Mouse (Mus musculus) neural tube, embryonic 15.5 days (tissue): ENCODE data around the gene D11Wsu47e. TPM values are rescaled to one million over a fixed set of nuclear protein-coding genes. Genes with fewer than 3 reads are reported as not detected.

Experiments used
- ATAC-seq: fragments of 200-750 bp; cut with Nextera tagmentation; 2 replicates; pipeline ENCODE4 v1.8.0; 2017; ENCODE audit warnings: mild to moderate bottlenecking, moderate TSS enrichment, moderate library complexity; ENCODE audit not compliant: low FRiP score
- H3K27ac ChIP-seq: fragments of 300-500 bp; sonication (generic); replicated peaks from 2 replicates; pipeline ENCODE4 v1.5.1; 2015; ENCODE audit warnings: mild to moderate bottlenecking, inconsistent platforms
- H3K27me3 ChIP-seq: fragments of 300-500 bp; sonication (generic); replicated peaks from 2 replicates; pipeline ENCODE4 v1.6.1; 2015; ENCODE audit warnings: inconsistent platforms
- H3K36me3 ChIP-seq: fragments of 300-500 bp; sonication (generic); 2 replicates; pipeline ENCODE4 v1.6.1; 2015; ENCODE audit warnings: inconsistent platforms
- H3K4me1 ChIP-seq: fragments of 300-500 bp; sonication (generic); 2 replicates; pipeline ENCODE4 v1.6.1; 2015; ENCODE audit warnings: inconsistent platforms
- H3K4me2 ChIP-seq: fragments of 300-500 bp; sonication (generic); 2 replicates; pipeline ENCODE4 v1.6.1; 2015; ENCODE audit warnings: inconsistent platforms, mild to moderate bottlenecking, moderate library complexity
- H3K4me3 ChIP-seq: fragments of 300-500 bp; sonication (generic); replicated peaks from 2 replicates; pipeline ENCODE4 v1.5.1; 2015; ENCODE audit warnings: mild to moderate bottlenecking, inconsistent platforms
- H3K9ac ChIP-seq: fragments of 300-500 bp; sonication (generic); replicated peaks from 2 replicates; pipeline ENCODE4 v1.6.1; 2015; ENCODE audit warnings: mild to moderate bottlenecking, inconsistent platforms
- H3K9me3 ChIP-seq: fragments of 300-500 bp; sonication (generic); replicated peaks from 2 replicates; pipeline ENCODE4 v1.6.1; 2016; ENCODE audit warnings: inconsistent platforms
- WGBS: fragments of 180-500 bp; shearing (Covaris S2); methylation state at CpG from one replicate; pipeline ENCODE4 v1.1.7; 2015; ENCODE audit warnings: mixed read lengths; 5-methylcytosine and 5-hydroxymethylcytosine counted together
- polyA plus RNA-seq: library from polyadenylated mRNA; unstranded; fragments of >200 nt; fragmentation: Nextera tagmentation; extraction: Ambion mirVana; gene quantifications from 2 replicates; pipeline ENCODE4 v1.2.1, GENCODE M21; 2015

The D11Wsu47e gene
- polyA plus RNA-seq, 1 experiment from 2014 or later = 21.8 TPM

- H3K36me3 ChIP-seq = peaks cover 26% of the 10 kb centered on the region
- H3K4me1 ChIP-seq = peaks cover 51% of the 10 kb centered on the region
- ATAC-seq = no peak
- WGBS = 69% methylated on average over 14 of the region's 14 CpGs
- no peak overlapping the region for H3K4me2 ChIP-seq
- H3K27me3 ChIP-seq = no peaks in the 10 kb centered on the region
- 0 out of 2 replicates have a peak overlapping the region, but pooled peaks have one; percentile 56 for H3K27ac ChIP-seq
- H3K4me3 ChIP-seq = no peak overlapping the region
- H3K9me3 ChIP-seq = no peaks in the 10 kb centered on the region
- H3K9ac ChIP-seq = no peak overlapping the region
Observed at GRCm38 (mm10) chr11:113726994-113727888, 43.0 kb downstream of the D11Wsu47e start.

DNA sequence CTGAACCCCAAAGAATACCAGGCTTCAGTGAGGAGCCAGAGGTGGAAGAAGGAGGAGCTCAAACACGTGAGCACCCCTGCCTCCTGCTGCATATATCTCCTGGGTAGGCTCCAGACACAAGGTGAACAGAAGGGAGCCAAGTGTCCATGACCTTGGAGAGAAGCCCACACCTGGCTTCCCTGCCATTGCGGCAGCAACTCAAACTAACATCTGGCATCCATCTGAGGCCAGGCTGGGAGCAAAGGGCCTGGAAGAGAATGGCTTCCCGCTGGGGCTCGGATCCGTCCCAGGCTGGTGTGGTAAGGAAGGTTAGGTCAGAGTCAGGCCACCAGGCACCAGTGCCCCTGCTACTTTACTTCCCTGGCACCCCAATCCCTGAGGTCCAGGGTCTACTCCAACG lies 43.8 kb downstream of the D11Wsu47e start:
- H3K36me3 ChIP-seq = peaks cover 26% of the 10 kb centered on the region
- H3K27me3 ChIP-seq = no peaks in the 10 kb centered on the region
- H3K4me3 ChIP-seq = no peak overlapping the region
- no peak overlapping the region for H3K9ac ChIP-seq
- peaks cover 51% of the 10 kb centered on the region for H3K4me1 ChIP-seq
- H3K27ac ChIP-seq = no peak overlapping the region
- H3K4me2 ChIP-seq = no peak overlapping the region
- WGBS = 76% methylated on average over 6 of the region's 6 CpGs
- no peak for ATAC-seq
- no peaks in the 10 kb centered on the region for H3K9me3 ChIP-seq

- ATAC-seq = no peak
- peaks cover 26% of the 10 kb centered on the region for H3K36me3 ChIP-seq
- H3K4me2 ChIP-seq = no peak overlapping the region
- H3K9ac ChIP-seq = no peak overlapping the region
- 85% methylated on average over 21 of the region's 21 CpGs for WGBS
- peaks cover 63% of the 10 kb centered on the region for H3K4me1 ChIP-seq
- H3K27ac ChIP-seq = no peak overlapping the region
- no peak overlapping the region for H3K4me3 ChIP-seq
- no peaks in the 10 kb centered on the region for H3K9me3 ChIP-seq
- no peaks in the 10 kb centered on the region for H3K27me3 ChIP-seq
Observed at GRCm38 (mm10) chr11:113729239-113729638, 45.0 kb downstream of the D11Wsu47e start.

GRCm38 (mm10) chr11:113729917-113730316 lies 45.7 kb downstream of the D11Wsu47e start:
- Histone ChIP-seq H3K4me1 (peaks cover 66% of the 10 kb centered on the region), H3K27ac (no peak overlapping the region), H3K27me3 (no peaks in the 10 kb centered on the region), H3K36me3 (peaks cover 26% of the 10 kb centered on the region), H3K4me2 (no peak overlapping the region), H3K9me3 (no peaks in the 10 kb centered on the region), H3K4me3 (no peak overlapping the region), H3K9ac (no peak overlapping the region)
- 74% methylated on average over 8 of the region's 8 CpGs for WGBS
- ATAC-seq = no peak

GRCm38 (mm10) chr11:113730879-113731278 lies 46.7 kb downstream of the D11Wsu47e start:
- no peak for ATAC-seq
- no peak overlapping the region for H3K4me2 ChIP-seq
- WGBS = 88% methylated on average over 3 of the region's 3 CpGs
- no peak overlapping the region for H3K4me3 ChIP-seq
- no peaks in the 10 kb centered on the region for H3K27me3 ChIP-seq
- H3K9me3 ChIP-seq = no peaks in the 10 kb centered on the region
- peaks cover 57% of the 10 kb centered on the region for H3K4me1 ChIP-seq
- peaks cover 26% of the 10 kb centered on the region for H3K36me3 ChIP-seq
- H3K9ac ChIP-seq = no peak overlapping the region
- no peak overlapping the region for H3K27ac ChIP-seq

DNA sequence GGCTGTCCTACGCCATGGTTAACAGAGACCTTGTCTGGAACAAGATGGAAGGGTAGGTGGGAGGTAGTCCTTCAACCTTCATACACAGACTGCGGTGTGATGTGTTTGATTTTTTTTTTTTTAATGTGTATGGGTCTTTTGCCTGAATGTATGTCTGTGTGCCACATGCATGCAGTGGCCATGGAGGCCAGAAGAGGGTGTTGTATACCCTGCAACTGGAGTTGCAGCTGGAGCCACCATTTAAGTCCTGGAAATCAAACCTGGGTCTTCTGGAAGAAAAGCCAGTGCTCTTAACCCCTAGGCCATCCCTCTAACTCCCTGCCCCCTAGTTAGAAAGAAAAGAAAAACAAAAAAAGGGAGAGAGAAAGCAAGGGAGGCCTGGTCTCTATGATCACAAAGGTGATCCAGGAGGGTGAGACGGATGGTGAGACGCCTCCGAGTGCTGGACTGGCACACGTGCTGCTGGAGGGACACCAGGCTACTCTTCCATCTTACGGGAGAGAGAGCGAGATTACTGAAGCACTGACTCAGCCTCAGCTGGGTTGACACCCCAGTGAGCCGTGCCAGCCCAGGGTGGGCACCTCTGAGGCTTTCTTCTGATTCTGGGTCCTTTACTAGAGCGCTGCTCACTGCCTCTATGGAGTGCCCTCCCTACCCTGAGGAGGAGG lies 47.9 kb downstream of the D11Wsu47e start:
- Histone ChIP-seq H3K36me3 (peaks cover 23% of the 10 kb centered on the region), H3K9me3 (no peaks in the 10 kb centered on the region), H3K4me2 (no peak overlapping the region), H3K27me3 (no peaks in the 10 kb centered on the region), H3K4me3 (no peak overlapping the region), H3K27ac (no peak overlapping the region), H3K4me1 (peaks cover 60% of the 10 kb centered on the region), H3K9ac (no peak overlapping the region)
- WGBS = 92% methylated on average over 10 of the region's 10 CpGs
- no peak for ATAC-seq

DNA sequence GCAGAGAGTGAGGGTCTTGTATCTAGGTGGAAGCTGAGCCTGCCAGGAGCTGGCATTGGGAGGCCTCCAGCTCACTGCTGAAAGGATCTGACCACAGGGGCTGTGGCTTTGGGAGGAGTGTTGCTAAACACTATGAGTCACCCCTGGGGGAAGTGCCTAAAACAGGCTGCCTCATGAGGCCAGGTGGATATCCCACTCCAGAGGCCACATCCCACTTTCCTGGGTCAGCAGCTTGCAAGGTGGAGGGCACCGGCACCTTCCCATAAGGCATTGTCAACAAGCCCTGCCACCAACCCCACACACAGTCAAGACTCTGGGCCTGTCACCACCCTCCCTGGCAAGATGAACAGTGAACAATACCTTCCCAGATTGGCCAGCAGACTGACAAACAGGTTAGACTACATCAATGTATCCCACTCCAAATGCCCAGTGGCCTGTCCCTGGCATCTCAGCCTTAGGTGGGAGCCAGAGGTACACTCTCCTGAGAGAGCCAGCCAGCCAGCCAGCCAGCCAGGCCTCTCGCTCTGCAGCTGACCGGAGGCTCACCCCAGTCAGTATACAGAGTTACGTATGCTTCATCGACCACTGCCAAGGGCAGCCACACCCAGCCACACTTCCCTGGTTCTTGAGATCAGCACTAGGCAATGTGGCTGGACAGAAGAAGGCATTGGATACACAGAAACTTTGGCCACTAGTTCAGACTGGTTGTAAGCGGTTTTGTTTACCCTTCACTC lies 49.6 kb downstream of the D11Wsu47e start:
- 41% methylated on average over 6 of the region's 6 CpGs for WGBS

GRCm38 (mm10) chr11:113735151-113735550 lies 50.9 kb downstream of the D11Wsu47e start:
- peaks cover 55% of the 10 kb centered on the region for H3K4me1 ChIP-seq

More for the DNA sequence above, 49.6 kb downstream of the D11Wsu47e start:
- no peaks in the 10 kb centered on the region for H3K9me3 ChIP-seq
- no peak overlapping the region for H3K9ac ChIP-seq
- H3K4me1 ChIP-seq = peaks cover 56% of the 10 kb centered on the region
- H3K27ac ChIP-seq = no peak overlapping the region
- H3K4me3 ChIP-seq = no peak overlapping the region
- H3K4me2 ChIP-seq = no peak overlapping the region
- ATAC-seq = 0 out of 2 replicates have a peak, but pooled peaks have one; percentile 16
- H3K27me3 ChIP-seq = no peaks in the 10 kb centered on the region
- peaks cover 6% of the 10 kb centered on the region for H3K36me3 ChIP-seq

DNA sequence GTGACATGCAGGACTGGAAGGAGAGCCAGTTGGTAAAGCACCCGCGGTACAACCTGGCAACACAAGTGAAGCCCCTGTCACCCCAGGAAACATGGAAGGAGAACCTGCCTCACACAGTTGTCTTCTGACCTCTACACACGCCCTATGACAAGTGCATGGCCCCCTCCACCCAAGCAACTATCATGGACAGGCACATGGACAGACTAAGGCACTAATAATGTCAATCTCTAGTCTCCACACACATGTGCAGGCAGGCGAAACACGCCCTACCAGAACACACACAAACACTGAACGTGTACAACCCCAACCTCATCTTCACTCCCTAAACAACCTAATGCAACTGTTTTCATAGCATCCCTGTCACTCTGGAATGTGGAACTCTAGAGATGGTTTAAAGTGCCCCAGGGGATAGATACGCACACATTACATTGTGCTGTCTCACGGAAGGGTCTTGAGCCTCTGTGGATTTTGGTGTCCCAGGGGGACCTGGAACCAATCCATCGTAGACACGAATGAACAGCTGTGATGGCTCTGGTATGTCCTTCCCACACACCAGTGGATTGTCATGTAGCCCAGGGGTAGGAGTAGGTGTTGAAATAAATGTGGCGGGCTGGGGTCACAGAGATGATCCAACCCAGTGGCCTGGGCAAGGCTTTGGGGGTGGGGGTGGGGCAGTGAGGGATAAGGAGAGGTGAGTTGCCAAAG lies 52.8 kb downstream of the D11Wsu47e start:
- Histone ChIP-seq H3K9me3 (no peaks in the 10 kb centered on the region), H3K4me2 (no peak overlapping the region), H3K36me3 (no peaks in the 10 kb centered on the region), H3K4me1 (peaks cover 49% of the 10 kb centered on the region), H3K27ac (no peak overlapping the region), H3K4me3 (no peak overlapping the region), H3K27me3 (no peaks in the 10 kb centered on the region), H3K9ac (no peak overlapping the region)
- WGBS = 65% methylated on average over 11 of the region's 11 CpGs
- ATAC-seq = no peak

More at GRCm38 (mm10) chr11:113735151-113735550, 50.9 kb downstream of the D11Wsu47e start:
- no peaks in the 10 kb centered on the region for H3K9me3 ChIP-seq
- H3K27ac ChIP-seq = no peak overlapping the region
- no peaks in the 10 kb centered on the region for H3K27me3 ChIP-seq
- no peak overlapping the region for H3K9ac ChIP-seq
- WGBS = 78% methylated on average over 6 of the region's 6 CpGs
- no peak for ATAC-seq
- H3K4me3 ChIP-seq = no peak overlapping the region
- no peak overlapping the region for H3K4me2 ChIP-seq
- H3K36me3 ChIP-seq = no peaks in the 10 kb centered on the region

DNA sequence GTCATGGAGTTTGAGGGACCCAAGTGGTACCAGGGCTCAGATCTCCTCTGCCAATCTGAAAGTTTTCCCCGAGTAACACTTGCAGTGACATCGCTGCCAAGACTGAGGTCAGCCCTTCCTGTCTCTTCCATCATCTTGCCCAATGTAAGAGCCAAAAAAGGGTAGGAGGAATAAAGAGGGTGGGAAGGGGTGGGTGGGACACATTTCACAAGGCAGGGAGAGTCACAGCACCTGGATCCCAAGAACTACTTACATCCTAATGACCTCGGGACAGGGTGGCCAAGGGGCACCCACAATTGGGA lies 53.3 kb downstream of the D11Wsu47e start:
- H3K4me1 ChIP-seq = peaks cover 49% of the 10 kb centered on the region
- WGBS = 82% methylated on average over 3 of the region's 3 CpGs

GRCm38 (mm10) chr11:113737912-113738311 lies 53.7 kb downstream of the D11Wsu47e start:
- 65% methylated on average over 8 of the region's 8 CpGs for WGBS

More for the DNA sequence above, 53.3 kb downstream of the D11Wsu47e start:
- H3K4me2 ChIP-seq = no peak overlapping the region
- no peaks in the 10 kb centered on the region for H3K36me3 ChIP-seq
- H3K27me3 ChIP-seq = no peaks in the 10 kb centered on the region
- no peak overlapping the region for H3K4me3 ChIP-seq
- no peaks in the 10 kb centered on the region for H3K9me3 ChIP-seq
- H3K9ac ChIP-seq = no peak overlapping the region
- ATAC-seq = no peak
- no peak overlapping the region for H3K27ac ChIP-seq

More at GRCm38 (mm10) chr11:113737912-113738311, 53.7 kb downstream of the D11Wsu47e start:
- Histone ChIP-seq H3K27ac (no peak overlapping the region), H3K9ac (no peak overlapping the region), H3K9me3 (no peaks in the 10 kb centered on the region), H3K4me2 (no peak overlapping the region), H3K27me3 (no peaks in the 10 kb centered on the region), H3K4me1 (peaks cover 49% of the 10 kb centered on the region), H3K36me3 (no peaks in the 10 kb centered on the region), H3K4me3 (no peak overlapping the region)
- ATAC-seq = no peak
